Mouse (Mus musculus) cerebellum, adult 11 months (tissue): ENCODE data around the gene Htr3a.

Experiments used
- DNase-seq: peaks from one replicate; pipeline ENCODE4 v3.0.0; 2022

Htr3a gene

GRCm38 (mm10) chr9:48910885-48911537, at the start of gene Htr3a:
Gene Htr3a (minus strand): TSS chr9:48911099.
- DNase-seq, result peak; percentile 62

GRCm38 (mm10) chr9:48947565-48947964, 36.7 kb upstream of the Htr3a start:
- no peak for DNase-seq

- no peak for DNase-seq
Observed at GRCm38 (mm10) chr9:48942349-48942748, 31.4 kb upstream of the Htr3a start.

DNA sequence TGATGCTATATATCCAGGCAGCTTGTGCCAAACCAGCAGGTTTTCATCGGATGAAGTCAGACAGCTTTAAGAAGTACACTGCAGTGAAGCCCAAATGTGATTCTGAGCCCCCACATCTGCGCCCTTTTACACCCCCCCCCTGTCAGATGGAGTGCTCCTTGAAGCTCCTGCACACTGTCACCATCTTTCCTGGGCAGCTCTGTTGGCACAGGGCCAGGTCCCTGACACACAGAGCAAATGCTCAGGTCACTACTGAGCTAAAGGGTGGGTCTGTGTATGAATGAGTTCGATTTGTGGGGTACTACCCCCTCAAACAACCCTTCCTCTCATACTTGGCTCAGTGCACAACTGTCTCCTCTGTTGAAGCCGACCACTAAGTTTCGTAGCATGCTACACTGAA, 18.5 kb upstream of the Htr3a start:
- no peak for DNase-seq

DNA sequence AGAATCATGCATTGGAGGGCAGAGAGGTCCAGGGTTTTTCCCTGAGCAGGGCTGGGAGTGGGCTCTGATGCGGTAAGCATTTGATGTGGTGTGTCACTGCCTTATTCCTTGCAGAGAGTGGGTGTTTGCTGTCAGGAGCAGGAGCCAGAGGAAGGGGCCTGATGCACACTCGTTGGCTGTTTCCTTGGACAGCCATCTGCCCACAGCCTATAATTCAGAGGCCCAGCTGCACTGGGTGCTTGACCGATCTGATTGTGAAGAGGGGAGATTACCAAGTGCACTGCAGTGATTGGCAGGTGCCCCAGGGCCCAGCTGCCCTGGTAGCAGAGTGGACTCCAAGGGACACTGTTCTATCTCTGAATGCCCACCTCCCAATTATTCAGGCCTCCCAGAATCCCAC, 17.9 kb upstream of the Htr3a start:
- DNase-seq, result no peak

GRCm38 (mm10) chr9:48916011-48916788, 5.3 kb upstream of the Htr3a start:
- no peak for DNase-seq

DNA sequence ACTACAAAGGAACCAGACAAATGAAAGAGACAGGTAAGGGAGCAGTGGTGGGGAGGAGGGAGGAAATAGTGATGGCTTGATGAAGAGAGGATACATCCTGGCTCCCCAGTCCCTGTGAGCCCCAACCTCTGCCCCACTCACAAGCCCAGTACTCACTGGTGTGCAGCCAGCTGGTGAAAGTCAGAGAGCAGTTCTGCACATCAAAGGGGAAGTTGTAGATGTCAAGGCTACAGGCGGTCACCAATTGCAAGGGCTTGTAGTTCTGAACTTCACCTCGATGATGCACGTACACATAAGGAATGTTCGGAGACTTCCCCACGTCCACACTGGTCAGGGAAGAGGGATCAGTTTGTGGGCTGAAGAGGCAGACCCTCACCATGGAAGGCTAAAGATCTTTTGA, 6.5 kb downstream of the Htr3a start:
- no peak for DNase-seq

GRCm38 (mm10) chr9:48903766-48904165, 7.1 kb downstream of the Htr3a start:
- no peak for DNase-seq

DNA sequence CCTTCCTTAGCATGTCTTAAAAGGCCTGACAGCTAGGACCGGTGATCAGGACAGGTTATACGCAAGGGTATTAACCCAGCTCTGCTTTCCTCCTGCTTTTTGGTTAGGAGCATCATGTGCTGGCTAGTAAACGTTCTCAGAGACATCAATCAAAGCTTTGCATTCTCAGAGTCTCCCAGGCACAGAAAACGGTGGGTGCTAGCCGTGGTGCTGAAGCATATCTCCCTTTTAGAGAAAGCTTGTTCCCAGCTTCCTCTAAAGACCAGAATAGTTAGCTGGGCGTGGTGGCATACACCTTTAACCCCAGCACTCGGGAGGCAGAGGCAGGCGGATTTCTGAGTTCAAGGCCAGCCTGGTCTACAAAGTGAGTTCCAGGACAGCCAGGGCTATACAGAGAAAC, 12.3 kb downstream of the Htr3a start:
- no peak for DNase-seq

DNA sequence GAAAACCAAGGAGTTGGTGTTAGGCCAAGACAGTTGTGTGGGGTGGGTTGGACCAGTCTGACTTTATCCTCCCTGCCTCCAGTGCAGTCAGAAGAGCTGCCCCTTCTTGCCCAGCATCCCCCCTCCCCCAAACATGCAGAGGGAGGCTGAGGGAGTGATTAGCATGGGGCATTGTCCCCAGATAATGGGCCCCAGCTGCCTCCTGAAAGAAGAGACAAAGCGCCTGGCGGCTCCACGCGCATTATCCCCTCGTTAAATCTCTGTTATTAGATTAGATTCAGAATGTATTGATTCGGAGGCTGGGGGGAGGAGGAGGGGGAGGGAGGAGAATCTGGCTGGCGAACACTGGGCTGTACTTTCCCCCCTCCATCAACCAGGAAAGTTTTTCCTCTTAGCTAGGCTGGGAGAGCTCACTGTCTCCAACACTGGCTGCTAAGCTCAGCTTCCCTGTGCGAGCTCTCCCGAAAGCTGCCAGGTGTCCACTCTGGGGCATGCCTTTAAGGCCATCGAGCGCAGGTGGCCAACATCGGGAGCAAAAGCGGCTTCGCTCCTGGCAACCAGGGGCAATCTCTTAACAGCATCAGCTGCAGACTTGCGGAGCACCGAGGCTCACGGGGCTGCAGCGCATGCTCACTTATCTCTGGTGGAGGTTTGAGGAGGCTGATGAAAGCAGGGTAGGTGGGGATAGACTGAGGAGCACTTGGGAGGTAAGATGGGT, 14.9 kb downstream of the Htr3a start:
- DNase-seq, result no peak

DNA sequence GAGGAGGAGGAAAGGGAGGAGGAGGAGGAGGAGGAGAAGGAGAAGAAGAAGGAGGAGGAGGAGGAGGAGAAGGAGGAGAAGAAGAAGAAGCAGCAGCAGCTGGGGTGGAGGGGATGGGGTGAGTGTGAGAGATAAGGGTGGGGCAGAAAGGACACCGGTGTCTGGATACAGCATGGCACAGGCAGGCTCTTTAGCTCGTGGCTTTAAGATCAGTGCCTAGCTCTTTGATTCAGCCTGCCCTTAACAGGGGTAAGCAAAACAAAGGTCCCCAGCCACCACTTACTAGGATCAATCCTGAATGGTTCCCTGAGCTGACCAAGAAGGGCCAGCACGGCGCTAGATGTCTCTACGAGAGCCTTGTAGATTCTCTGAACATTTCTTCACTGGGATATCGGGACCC, 16.1 kb downstream of the Htr3a start:
- DNase-seq, result no peak

- DNase-seq, result peak; percentile 48
Observed at GRCm38 (mm10) chr9:48893986-48894385, 16.9 kb downstream of the Htr3a start.

DNA sequence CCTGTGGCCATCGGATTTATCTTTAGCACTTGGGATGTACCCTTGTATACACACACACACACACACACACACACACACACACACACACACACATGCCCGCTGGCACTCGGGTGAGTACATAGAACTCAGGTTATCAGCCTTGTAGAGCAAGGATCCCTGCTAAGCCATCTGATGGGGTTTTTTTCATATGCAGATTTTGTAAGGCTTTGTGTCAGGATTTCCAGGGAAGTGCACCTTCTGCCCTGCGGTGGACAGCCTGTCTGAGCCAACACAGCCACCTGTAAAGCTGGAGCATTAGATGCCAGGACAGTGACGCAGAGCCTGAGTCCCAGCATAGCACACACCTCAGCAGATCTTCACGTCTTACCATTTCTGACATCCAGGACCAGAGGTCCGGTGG, 21.8 kb downstream of the Htr3a start:
- no peak for DNase-seq

GRCm38 (mm10) chr9:48872896-48873295, 38.0 kb downstream of the Htr3a start:
- no peak for DNase-seq

DNA sequence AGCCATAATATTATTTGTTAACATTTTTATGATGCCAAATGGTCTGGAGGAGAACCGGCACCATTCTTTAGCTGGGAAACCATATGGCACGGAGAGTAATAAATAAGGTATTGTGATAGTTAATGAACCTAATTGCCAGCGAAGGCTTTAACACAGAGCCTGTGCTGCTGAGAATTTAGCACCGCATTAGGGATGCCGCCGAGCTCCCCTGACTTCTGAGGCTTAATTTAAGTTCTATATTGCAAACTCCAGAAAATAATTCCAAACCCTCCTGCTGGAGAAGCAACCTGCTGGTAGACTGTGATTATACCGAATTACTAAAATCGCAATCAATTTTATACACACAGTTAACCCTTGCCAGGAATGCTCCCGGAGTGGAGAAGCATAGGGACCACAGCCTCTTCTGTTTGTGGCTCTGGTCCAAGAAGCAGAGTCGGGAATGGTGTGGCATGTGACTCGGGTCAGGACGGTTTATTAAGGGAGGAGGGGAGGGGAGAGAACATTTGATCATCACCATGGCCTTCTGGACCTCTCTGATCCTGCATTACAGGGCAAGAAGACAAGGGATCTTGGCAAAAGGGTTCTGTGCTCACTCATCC, 44.3 kb downstream of the Htr3a start:
- no peak for DNase-seq

- DNase-seq, result no peak
Observed at GRCm38 (mm10) chr9:48865235-48865634, 45.7 kb downstream of the Htr3a start.

GRCm38 (mm10) chr9:48861481-48861880, 49.4 kb downstream of the Htr3a start:
- DNase-seq, result no peak

- peak; percentile 68 for DNase-seq
Observed at GRCm38 (mm10) chr9:48860526-48860845, 50.4 kb downstream of the Htr3a start.

- no peak for DNase-seq
Observed at GRCm38 (mm10) chr9:48859828-48860525, 50.9 kb downstream of the Htr3a start.

DNA sequence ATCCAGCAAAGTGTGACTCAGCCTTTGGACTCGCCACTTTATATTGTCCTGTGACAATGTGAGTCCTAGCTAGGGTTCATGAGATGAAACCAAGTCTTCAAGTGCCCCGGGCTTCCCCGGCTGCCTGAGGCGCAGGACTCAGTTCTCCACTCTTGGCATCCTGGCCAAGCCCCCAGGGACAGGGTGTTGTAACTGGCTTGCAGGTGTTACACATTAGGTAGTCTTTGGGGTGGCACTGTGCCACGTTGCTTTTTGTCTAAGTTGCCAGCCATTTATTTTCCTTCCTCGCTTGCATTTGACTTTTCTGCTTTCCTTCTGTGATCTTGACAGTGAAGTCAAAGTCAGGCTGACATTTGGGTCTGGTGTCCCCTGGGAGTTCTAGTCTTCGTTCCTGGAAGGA, 53.0 kb downstream of the Htr3a start:
- DNase-seq, result no peak

GRCm38 (mm10) chr9:48856240-48856639, 54.7 kb downstream of the Htr3a start:
- DNase-seq, result no peak

DNA sequence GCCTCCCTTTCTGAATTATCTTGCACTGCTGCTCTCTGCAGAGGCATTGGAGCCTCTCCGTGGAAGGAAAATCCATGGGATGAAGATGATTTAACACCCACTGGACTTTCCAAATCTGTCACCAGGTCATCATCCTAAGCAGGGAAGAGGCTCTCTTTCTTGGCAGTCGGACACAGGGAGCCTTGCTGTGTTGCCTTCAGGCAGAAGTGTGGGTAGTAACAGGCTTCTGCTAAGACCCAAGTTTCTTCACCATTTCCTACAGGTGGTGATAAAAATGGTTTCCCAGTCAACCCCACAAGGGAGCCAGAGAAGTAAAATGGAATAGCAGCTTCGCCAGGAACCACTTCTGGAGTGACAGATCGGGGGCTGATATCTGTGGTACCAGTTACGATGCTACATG, 61.4 kb downstream of the Htr3a start:
- DNase-seq, result no peak
